Mouse (Mus musculus) neutrophil, adult 5-6 weeks (primary cell): ENCODE results near the gene Pradc1. TPM values are rescaled to one million over a fixed set of nuclear protein-coding genes. Genes with fewer than 3 reads are reported as not detected.

Experiments used
- ATAC-seq: fragments of 151-379, 151-347 bp; 2 replicates; pipeline ENCODE4 v1.8.0; 2017; ENCODE audit warnings: mild to moderate bottlenecking, moderate TSS enrichment; ENCODE audit not compliant: insufficient number of reproducible peaks, poor library complexity, low FRiP score, severe bottlenecking; ENCODE audit errors: extremely low read depth
- total RNA-seq: library from RNA; stranded (forward); fragments of 200-1000 nt; gene quantifications from 2 replicates; pipeline ENCODE4 v1.2.3, GENCODE M21; 2017

The Pradc1 gene
- 12.7 and 16.9 TPM in 2 replicates for total RNA-seq

- peak; percentile 82 for ATAC-seq
Measured at GRCm38 (mm10) chr6:85451664-85452410, at the start of gene Pradc1. Pradc1 (minus strand) TSS chr6:85451970.

- no peak for ATAC-seq
Measured at GRCm38 (mm10) chr6:85500416-85500815, 48.6 kb upstream of the Pradc1 start.

GRCm38 (mm10) chr6:85498147-85498546 is 46.4 kb upstream of the Pradc1 start:
- ATAC-seq = no peak

- no peak for ATAC-seq
Measured at GRCm38 (mm10) chr6:85496976-85497375, 45.2 kb upstream of the Pradc1 start.

- no peak for ATAC-seq
Measured at GRCm38 (mm10) chr6:85491606-85492005, 39.8 kb upstream of the Pradc1 start.

GRCm38 (mm10) chr6:85490252-85490651 is 38.5 kb upstream of the Pradc1 start:
- ATAC-seq = no peak

- no peak for ATAC-seq
Measured at GRCm38 (mm10) chr6:85489717-85490116, 37.9 kb upstream of the Pradc1 start.

- no peak for ATAC-seq
Measured at GRCm38 (mm10) chr6:85488510-85488909, 36.7 kb upstream of the Pradc1 start.

GRCm38 (mm10) chr6:85485738-85486137 is 34.0 kb upstream of the Pradc1 start:
- no peak for ATAC-seq

- no peak for ATAC-seq
Measured at GRCm38 (mm10) chr6:85483843-85484721, 32.3 kb upstream of the Pradc1 start.

- ATAC-seq = no peak
Measured at GRCm38 (mm10) chr6:85480685-85481084, 28.9 kb upstream of the Pradc1 start.

GRCm38 (mm10) chr6:85479979-85480378 is 28.2 kb upstream of the Pradc1 start:
- no peak for ATAC-seq

- ATAC-seq = no peak
Measured at GRCm38 (mm10) chr6:85478416-85478815, 26.6 kb upstream of the Pradc1 start.

GRCm38 (mm10) chr6:85477366-85477917 is 25.7 kb upstream of the Pradc1 start:
- ATAC-seq = peak; percentile 23; the same call in 1 of the 2 replicates

GRCm38 (mm10) chr6:85475581-85475980 is 23.8 kb upstream of the Pradc1 start:
- ATAC-seq = no peak

- ATAC-seq = no peak
Measured at GRCm38 (mm10) chr6:85472542-85472941, 20.8 kb upstream of the Pradc1 start.

GRCm38 (mm10) chr6:85471962-85472361 is 20.2 kb upstream of the Pradc1 start:
- no peak for ATAC-seq

GRCm38 (mm10) chr6:85469660-85470430 is 18.1 kb upstream of the Pradc1 start:
- ATAC-seq = no peak

GRCm38 (mm10) chr6:85465381-85465780 is 13.6 kb upstream of the Pradc1 start:
- no peak for ATAC-seq
